ENCODE assay signal across 22 mouse cellular contexts in genomic region chr5:139432747-139433508, GRCm38 (mm10). TPM values are rescaled to one million over a fixed set of nuclear protein-coding genes. Genes with fewer than 3 reads are reported as not detected.
DNase-seq lines count a peak whose midpoint lies in the region; ATAC-seq lines count a peak whose summit lies in the region.
"Had no signal": no experiment of that assay in that cellular context is flagged by ENCODE, and none has a peak within 500 bp of the region (broad histone marks: within the 10 kb centered on the region; RNA-seq: fewer than 3 reads in every experiment).

No protein-coding gene starts in this region.

- H3K9ac ChIP-seq in limb, embryonic 12.5 days (replicated peaks): 0 out of 2 replicates have a peak overlapping the region, but pooled peaks have one; percentile 2
- H3K9ac ChIP-seq in midbrain, embryonic 15.5 days: no peak overlapping the region
- H3K9ac ChIP-seq: limb, embryonic 15.5 days; liver, embryonic 15.5 days had no signal

- no peaks in the 10 kb centered on the region; the same call in 1 of the 2 replicates for H3K36me3 ChIP-seq in limb, embryonic 12.5 days
- H3K36me3 ChIP-seq in limb, embryonic 10.5 days: peaks cover 3% of the 10 kb centered on the region; the same call in 1 of the 2 replicates
- H3K36me3 ChIP-seq in midbrain, embryonic 15.5 days (replicated peaks): no peaks in the 10 kb centered on the region
- H3K36me3 ChIP-seq: limb, embryonic 15.5 days; liver, embryonic 15.5 days had no signal

- intact Hi-C loops in heart, postnatal 36 days (cut with DNase I): loop anchor here (2.0 kb wide), 1 partner anchor 24 kb away; no protein-coding TSS in a partner anchor

- peaks cover 37% of the 10 kb centered on the region for H3K4me1 ChIP-seq in limb, embryonic 12.5 days (replicated peaks)
- H3K4me1 ChIP-seq in limb, embryonic 10.5 days: peaks cover 36% of the 10 kb centered on the region
- H3K4me1 ChIP-seq in brown adipose tissue, adult 24 weeks (ENCODE audit: control insufficient read depth, insufficient read depth, insufficient read length, low read length): no peaks in the 10 kb centered on the region; the same call in 1 of the 2 replicates
- H3K4me1 ChIP-seq in midbrain, embryonic 15.5 days: peaks cover 46% of the 10 kb centered on the region

- H3K9me3 ChIP-seq in limb, embryonic 12.5 days: no peaks in the 10 kb centered on the region
- H3K9me3 ChIP-seq in limb, embryonic 10.5 days (replicated peaks): no peaks in the 10 kb centered on the region
- no peaks in the 10 kb centered on the region for H3K9me3 ChIP-seq in midbrain, embryonic 15.5 days
- H3K9me3 ChIP-seq: limb, embryonic 15.5 days; liver, embryonic 15.5 days had no signal

- DNase-seq in heart, adult 11 months: peak; percentile 94
- DNase-seq in heart, postnatal 36 days: no peak
- no peak for DNase-seq in limb, embryonic 10.5 days (ENCODE audit: low spot score)
- DNase-seq in adrenal gland, postnatal 36 days: no peak
- DNase-seq: adrenal gland, adult 8-10 months; cerebellum, adult 11 months; cerebellum, postnatal 14 days; gastrocnemius, postnatal 10 days; heart, adult 2 months; heart, postnatal 4 days; kidney, adult 8-10 months; kidney, postnatal 25 days; right cerebral cortex, postnatal 25 days; thymus, postnatal 4 days had no signal

- 67% methylated on average over 7 of the region's 7 CpGs for WGBS in limb, embryonic 12.5 days
- 66% methylated on average over 7 of the region's 7 CpGs for WGBS in limb, embryonic 10.5 days
- 53% methylated on average over 7 of the region's 7 CpGs for WGBS in midbrain, embryonic 15.5 days

- ATAC-seq in limb, embryonic 12.5 days (ENCODE audit: insufficient number of reproducible peaks, insufficient read depth, low FRiP score, low TSS enrichment, low read depth): no peak
- ATAC-seq in midbrain, embryonic 15.5 days (replicated peaks): no peak
- ATAC-seq: lung, postnatal 0 days; Patski had no signal

- H3K4me3 ChIP-seq in limb, embryonic 12.5 days (replicated peaks): no peak overlapping the region
- no peak overlapping the region for H3K4me3 ChIP-seq in limb, embryonic 10.5 days
- no peak overlapping the region for H3K4me3 ChIP-seq in brown adipose tissue, adult 24 weeks (ENCODE audit: insufficient read depth, low read depth, low read length)
- H3K4me3 ChIP-seq in midbrain, embryonic 15.5 days: no peak overlapping the region
- H3K4me3 ChIP-seq: heart, adult 2 months; limb, embryonic 15.5 days; liver, embryonic 15.5 days had no signal

- no peak overlapping the region for H3K4me2 ChIP-seq in limb, embryonic 12.5 days
- no peak overlapping the region for H3K4me2 ChIP-seq in midbrain, embryonic 15.5 days
- H3K4me2 ChIP-seq: limb, embryonic 15.5 days; liver, embryonic 15.5 days had no signal

- no peaks in the 10 kb centered on the region for H3K27me3 ChIP-seq in limb, embryonic 12.5 days
- no peaks in the 10 kb centered on the region for H3K27me3 ChIP-seq in limb, embryonic 10.5 days (ENCODE audit: low read depth, poor library complexity, severe bottlenecking)
- no peaks in the 10 kb centered on the region for H3K27me3 ChIP-seq in midbrain, embryonic 15.5 days (replicated peaks)
- H3K27me3 ChIP-seq: limb, embryonic 15.5 days; liver, embryonic 15.5 days; Patski had no signal

- H3K27ac ChIP-seq in limb, embryonic 12.5 days: no peak overlapping the region
- H3K27ac ChIP-seq in limb, embryonic 10.5 days: no peak overlapping the region
- peak overlapping the region; percentile 51 for H3K27ac ChIP-seq in brown adipose tissue, adult 24 weeks (replicated peaks; ENCODE audit: low read depth, low read length)
- 0 out of 2 replicates have a peak overlapping the region, but pooled peaks have one; percentile 1 for H3K27ac ChIP-seq in midbrain, embryonic 15.5 days
- H3K27ac ChIP-seq: heart, adult 2 months; limb, embryonic 15.5 days; liver, embryonic 15.5 days had no signal

RNA-seq across cellular contexts. Expression of gene Gper1, which starts 10.0 kb away (rescaled TPM):
- total RNA-seq in heart, postnatal 36 days (2021): 1 to 10 TPM; 1.7 to 2.0 TPM
- polyA plus RNA-seq in limb, embryonic 12.5 days (2016; fragmentation: Nextera tagmentation; extraction: Ambion mirVana): 1.7 and 1.9 TPM in 2 replicates
- polyA plus RNA-seq in limb, embryonic 10.5 days (2016; fragmentation: Nextera tagmentation; extraction: Ambion mirVana): 0.19 and 0.39 TPM in 2 replicates
- polyA plus RNA-seq in brown adipose tissue, adult 24 weeks (2012; ENCODE audit: insufficient read depth, insufficient read length, missing spikeins): 1.8 TPM in 1 of 2 replicates, not detected in the other
- polyA plus RNA-seq in midbrain, embryonic 15.5 days (2015; fragmentation: Nextera tagmentation; extraction: Ambion mirVana): 8.2 and 9.5 TPM in 2 replicates
- total RNA-seq in adrenal gland, postnatal 36 days (2021): 1 to 10 TPM; 2.8 to 4.7 TPM
- total RNA-seq: megakaryocyte progenitor cell, adult 5-6 weeks had no signal

RNA-seq across cellular contexts. Expression of gene 3110082I17Rik, which starts 27.4 kb away (rescaled TPM):
- 1 to 10 TPM; 4.7 to 5.5 TPM for total RNA-seq in heart, postnatal 36 days (2021)
- polyA plus RNA-seq in limb, embryonic 12.5 days (2016; fragmentation: Nextera tagmentation; extraction: Ambion mirVana): 32.7 and 34.2 TPM in 2 replicates
- 51.6 and 60.2 TPM in 2 replicates for polyA plus RNA-seq in limb, embryonic 10.5 days (2016; fragmentation: Nextera tagmentation; extraction: Ambion mirVana)
- 3.5 and 6.0 TPM in 2 replicates for polyA plus RNA-seq in brown adipose tissue, adult 24 weeks (2012; ENCODE audit: insufficient read depth, insufficient read length, missing spikeins)
- polyA plus RNA-seq in midbrain, embryonic 15.5 days (2015; fragmentation: Nextera tagmentation; extraction: Ambion mirVana): 16.7 and 17.9 TPM in 2 replicates
- 10 to 100 TPM; 11.9 to 12.3 TPM for total RNA-seq in adrenal gland, postnatal 36 days (2021)

RNA-seq across cellular contexts. Expression of gene C130050O18Rik, which starts 27.8 kb away (rescaled TPM):
- under 1 TPM; 0.62 to 0.64 TPM for total RNA-seq in heart, postnatal 36 days (2021)
- 1.5 and 1.7 TPM in 2 replicates for polyA plus RNA-seq in limb, embryonic 12.5 days (2016; fragmentation: Nextera tagmentation; extraction: Ambion mirVana)
- polyA plus RNA-seq in limb, embryonic 10.5 days (2016; fragmentation: Nextera tagmentation; extraction: Ambion mirVana): 0.16 and 0.56 TPM in 2 replicates
- 1.3 TPM in 1 of 2 replicates, not detected in the other for polyA plus RNA-seq in brown adipose tissue, adult 24 weeks (2012; ENCODE audit: insufficient read depth, insufficient read length, missing spikeins)
- 0.18 and 0.33 TPM in 2 replicates for polyA plus RNA-seq in midbrain, embryonic 15.5 days (2015; fragmentation: Nextera tagmentation; extraction: Ambion mirVana)
- total RNA-seq in adrenal gland, postnatal 36 days (2021): under 1 TPM; 0.49 to 0.79 TPM

RNA-seq across cellular contexts. Expression of gene Zfand2a, which starts 51.4 kb away (rescaled TPM):
- 10 to 100 TPM; 14.0 to 17.9 TPM for total RNA-seq in heart, postnatal 36 days (2021)
- polyA plus RNA-seq in limb, embryonic 12.5 days (2016; fragmentation: Nextera tagmentation; extraction: Ambion mirVana): 8.1 and 10.9 TPM in 2 replicates
- polyA plus RNA-seq in limb, embryonic 10.5 days (2016; fragmentation: Nextera tagmentation; extraction: Ambion mirVana): 12.5 and 12.8 TPM in 2 replicates
- 12.4 and 13.1 TPM in 2 replicates for polyA plus RNA-seq in brown adipose tissue, adult 24 weeks (2012; ENCODE audit: insufficient read depth, insufficient read length, missing spikeins)
- 22.7 and 24.2 TPM in 2 replicates for polyA plus RNA-seq in midbrain, embryonic 15.5 days (2015; fragmentation: Nextera tagmentation; extraction: Ambion mirVana)
- 10 to 100 TPM; 28.6 to 34.9 TPM for total RNA-seq in adrenal gland, postnatal 36 days (2021)

RNA-seq across cellular contexts. Expression of gene Gpr146, which starts 55.4 kb away (rescaled TPM):
- 10 to 100 TPM; 43.6 to 56.2 TPM for total RNA-seq in heart, postnatal 36 days (2021)
- polyA plus RNA-seq in limb, embryonic 12.5 days (2016; fragmentation: Nextera tagmentation; extraction: Ambion mirVana): 1.7 and 2.3 TPM in 2 replicates
- 2.2 and 2.3 TPM in 2 replicates for polyA plus RNA-seq in limb, embryonic 10.5 days (2016; fragmentation: Nextera tagmentation; extraction: Ambion mirVana)
- 18.1 and 19.7 TPM in 2 replicates for polyA plus RNA-seq in brown adipose tissue, adult 24 weeks (2012; ENCODE audit: insufficient read depth, insufficient read length, missing spikeins)
- 2.5 and 2.7 TPM in 2 replicates for polyA plus RNA-seq in midbrain, embryonic 15.5 days (2015; fragmentation: Nextera tagmentation; extraction: Ambion mirVana)
- total RNA-seq in adrenal gland, postnatal 36 days (2021): 10 to 100 TPM; 15.2 to 17.9 TPM

Comparison
In these comparisons a context has a peak if more than half of its experiments do, and no peak if none do; other contexts are left out.
1. H3K27ac ChIP-seq: peak in brown adipose tissue, adult 24 weeks (single experiment) and midbrain, embryonic 15.5 days (single experiment); none in limb, embryonic 12.5 days (single experiment) and limb, embryonic 10.5 days (single experiment).